Mouse (Mus musculus) forebrain, embryonic 13.5 days (tissue): ENCODE results near the gene Usp32. TPM values are rescaled to one million over a fixed set of nuclear protein-coding genes. Genes with fewer than 3 reads are reported as not detected.

Experiments used
- ATAC-seq: fragments of 200-750 bp; cut with Nextera tagmentation; 2 replicates; pipeline ENCODE4 v1.8.0; 2017
- H3K27ac ChIP-seq: fragments of 300-500 bp; sonication (generic); 2 replicates; pipeline ENCODE4 v1.5.1; 2015; ENCODE audit warnings: inconsistent platforms, mild to moderate bottlenecking, moderate library complexity
- H3K27me3 ChIP-seq: fragments of 300-500 bp; sonication (generic); 2 replicates; pipeline ENCODE4 v1.6.1; 2015; ENCODE audit warnings: mild to moderate bottlenecking, inconsistent platforms
- H3K36me3 ChIP-seq: fragments of 300-500 bp; sonication (generic); 2 replicates; pipeline ENCODE4 v1.6.1; 2015; ENCODE audit warnings: mild to moderate bottlenecking, inconsistent platforms; ENCODE audit not compliant: poor library complexity, severe bottlenecking
- H3K4me1 ChIP-seq: fragments of 300-500 bp; sonication (generic); 2 replicates; pipeline ENCODE4 v1.6.1; 2015; ENCODE audit warnings: inconsistent platforms
- H3K4me2 ChIP-seq: fragments of 300-500 bp; sonication (generic); 2 replicates; pipeline ENCODE4 v1.6.1; 2015; ENCODE audit warnings: inconsistent platforms, mild to moderate bottlenecking, moderate library complexity
- H3K4me3 ChIP-seq: fragments of 300-500 bp; sonication (generic); 2 replicates; pipeline ENCODE4 v1.5.1; 2015; ENCODE audit warnings: mild to moderate bottlenecking, inconsistent platforms
- H3K9ac ChIP-seq: fragments of 300-500 bp; sonication (generic); 2 replicates; pipeline ENCODE4 v1.6.1; 2015; ENCODE audit warnings: mild to moderate bottlenecking, inconsistent platforms
- H3K9me3 ChIP-seq: fragments of 300-500 bp; sonication (generic); replicated peaks from 2 replicates; pipeline ENCODE4 v1.6.1; 2016; ENCODE audit warnings: inconsistent platforms
- WGBS: fragments of 180-500 bp; shearing (Covaris S2); methylation state at CpG from one replicate; pipeline ENCODE4 v1.1.7; 2015; 5-methylcytosine and 5-hydroxymethylcytosine counted together
- polyA plus RNA-seq: library from polyadenylated mRNA; unstranded; fragments of >200 nt; fragmentation: Nextera tagmentation; extraction: Ambion mirVana; gene quantifications from 2 replicates; pipeline ENCODE4 v1.2.1, GENCODE M21; 2015

Gene Usp32
- polyA plus RNA-seq, 1 experiment from 2014 or later = 7.8 TPM

GRCm38 (mm10) chr11:84957591-84958270, 182.2 kb downstream of the Usp32 start, which contains the start of gene Car4:
TSS of gene Car4 (plus strand) at chr11:84957786.
- WGBS = under 1% methylated on average over 49 of the region's 49 CpGs
- Histone ChIP-seq H3K36me3 (no peaks in the 10 kb centered on the region), H3K4me1 (peaks cover 16% of the 10 kb centered on the region), H3K27ac (no peak within 1 kb of the TSS), H3K4me2 (peak within 1 kb of the TSS; percentile 59), H3K9me3 (no peaks in the 10 kb centered on the region), H3K27me3 (peaks cover 52% of the 10 kb centered on the region), H3K9ac (peak within 1 kb of the TSS; percentile 50), H3K4me3 (peak within 1 kb of the TSS; percentile 35)
- ATAC-seq = no peak

GRCm38 (mm10) chr11:84957171-84957570, 182.8 kb downstream of the Usp32 start:
- 9% methylated on average over 15 of the region's 15 CpGs for WGBS
- Histone ChIP-seq H3K4me1 (peaks cover 16% of the 10 kb centered on the region), H3K9me3 (no peaks in the 10 kb centered on the region), H3K9ac (no peak overlapping the region), H3K27me3 (peaks cover 52% of the 10 kb centered on the region), H3K27ac (no peak overlapping the region), H3K4me2 (peak overlapping the region; percentile 59), H3K36me3 (no peaks in the 10 kb centered on the region), H3K4me3 (peak overlapping the region; percentile 35)
- ATAC-seq = no peak

GRCm38 (mm10) chr11:84956400-84956799, 183.6 kb downstream of the Usp32 start:
- peaks cover 52% of the 10 kb centered on the region for H3K27me3 ChIP-seq
- H3K4me2 ChIP-seq = no peak overlapping the region
- H3K9ac ChIP-seq = no peak overlapping the region
- H3K9me3 ChIP-seq = no peaks in the 10 kb centered on the region
- 37% methylated on average over 5 of the region's 5 CpGs for WGBS
- H3K27ac ChIP-seq = no peak overlapping the region
- H3K4me1 ChIP-seq = peaks cover 16% of the 10 kb centered on the region
- no peaks in the 10 kb centered on the region for H3K36me3 ChIP-seq
- no peak overlapping the region for H3K4me3 ChIP-seq
- ATAC-seq = no peak

- H3K9ac ChIP-seq = no peak overlapping the region
- no peaks in the 10 kb centered on the region for H3K9me3 ChIP-seq
- no peak overlapping the region for H3K4me3 ChIP-seq
- H3K27ac ChIP-seq = no peak overlapping the region
- peaks cover 18% of the 10 kb centered on the region for H3K4me1 ChIP-seq
- ATAC-seq = no peak
- no peaks in the 10 kb centered on the region for H3K36me3 ChIP-seq
- H3K4me2 ChIP-seq = no peak overlapping the region
- 53% methylated on average over 2 of the region's 2 CpGs for WGBS
- peaks cover 22% of the 10 kb centered on the region for H3K27me3 ChIP-seq
These were observed 187.3 kb downstream of the Usp32 start for GRCm38 (mm10) chr11:84952611-84953010.

GRCm38 (mm10) chr11:84948526-84948925, 191.4 kb downstream of the Usp32 start:
- no peak for ATAC-seq
- H3K4me2 ChIP-seq = no peak overlapping the region
- no peak overlapping the region for H3K9ac ChIP-seq
- no peak overlapping the region for H3K4me3 ChIP-seq
- H3K27ac ChIP-seq = no peak overlapping the region
- peaks cover 37% of the 10 kb centered on the region for H3K4me1 ChIP-seq
- no peaks in the 10 kb centered on the region for H3K36me3 ChIP-seq
- 25% methylated on average over 3 of the region's 3 CpGs for WGBS
- H3K9me3 ChIP-seq = no peaks in the 10 kb centered on the region
- H3K27me3 ChIP-seq = no peaks in the 10 kb centered on the region

- H3K4me3 ChIP-seq = no peak overlapping the region
- WGBS = 33% methylated on average over 3 of the region's 3 CpGs
- H3K4me2 ChIP-seq = no peak overlapping the region
- no peak overlapping the region for H3K9ac ChIP-seq
- H3K9me3 ChIP-seq = no peaks in the 10 kb centered on the region
- no peak overlapping the region for H3K27ac ChIP-seq
- H3K27me3 ChIP-seq = no peaks in the 10 kb centered on the region
- peaks cover 41% of the 10 kb centered on the region for H3K4me1 ChIP-seq
- no peaks in the 10 kb centered on the region for H3K36me3 ChIP-seq
- 0 out of 2 replicates have a peak, but pooled peaks have one; percentile 48 for ATAC-seq
These were observed 191.8 kb downstream of the Usp32 start for GRCm38 (mm10) chr11:84948114-84948513.

GRCm38 (mm10) chr11:84947206-84947605, 192.8 kb downstream of the Usp32 start:
- no peaks in the 10 kb centered on the region for H3K36me3 ChIP-seq
- no peaks in the 10 kb centered on the region for H3K27me3 ChIP-seq
- no peak overlapping the region for H3K4me3 ChIP-seq
- WGBS = 47% methylated on average over 6 of the region's 6 CpGs
- no peak overlapping the region for H3K4me2 ChIP-seq
- no peaks in the 10 kb centered on the region for H3K9me3 ChIP-seq
- no peak overlapping the region for H3K27ac ChIP-seq
- H3K4me1 ChIP-seq = peaks cover 41% of the 10 kb centered on the region
- ATAC-seq = no peak
- H3K9ac ChIP-seq = no peak overlapping the region

- no peaks in the 10 kb centered on the region for H3K9me3 ChIP-seq
- H3K4me2 ChIP-seq = no peak overlapping the region
- no peaks in the 10 kb centered on the region for H3K27me3 ChIP-seq
- no peak overlapping the region for H3K9ac ChIP-seq
- WGBS = 67% methylated on average over 3 of the region's 3 CpGs
- H3K27ac ChIP-seq = no peak overlapping the region
- ATAC-seq = no peak
- H3K4me3 ChIP-seq = no peak overlapping the region
- no peaks in the 10 kb centered on the region for H3K36me3 ChIP-seq
- H3K4me1 ChIP-seq = peaks cover 41% of the 10 kb centered on the region
These were observed 194.1 kb downstream of the Usp32 start for GRCm38 (mm10) chr11:84945841-84946240.

- 3% methylated on average over 12 of the region's 12 CpGs for WGBS
- H3K9me3 ChIP-seq = no peaks in the 10 kb centered on the region
- H3K4me2 ChIP-seq = peak overlapping the region; percentile 33
- no peak overlapping the region for H3K9ac ChIP-seq
- ATAC-seq = no peak
- no peaks in the 10 kb centered on the region for H3K27me3 ChIP-seq
- H3K4me3 ChIP-seq = no peak overlapping the region
- no peaks in the 10 kb centered on the region for H3K36me3 ChIP-seq
- H3K4me1 ChIP-seq = peaks cover 48% of the 10 kb centered on the region
- no peak overlapping the region for H3K27ac ChIP-seq
These were observed 195.1 kb downstream of the Usp32 start for GRCm38 (mm10) chr11:84944639-84945435.

GRCm38 (mm10) chr11:84943948-84944347, 196.0 kb downstream of the Usp32 start:
- Histone ChIP-seq H3K4me1 (peaks cover 51% of the 10 kb centered on the region), H3K27me3 (no peaks in the 10 kb centered on the region), H3K9me3 (no peaks in the 10 kb centered on the region), H3K36me3 (no peaks in the 10 kb centered on the region), H3K4me2 (peak overlapping the region; percentile 46), H3K27ac (no peak overlapping the region), H3K9ac (no peak overlapping the region), H3K4me3 (no peak overlapping the region)
- 1% methylated on average over 15 of the region's 15 CpGs for WGBS
- ATAC-seq = no peak

GRCm38 (mm10) chr11:84940140-84940539, 199.8 kb downstream of the Usp32 start:
- no peak overlapping the region for H3K4me3 ChIP-seq
- peak overlapping the region; percentile 67 for H3K27ac ChIP-seq
- H3K4me2 ChIP-seq = no peak overlapping the region
- H3K27me3 ChIP-seq = no peaks in the 10 kb centered on the region
- H3K9ac ChIP-seq = no peak overlapping the region
- H3K9me3 ChIP-seq = no peaks in the 10 kb centered on the region
- no peaks in the 10 kb centered on the region for H3K36me3 ChIP-seq
- 71% methylated on average over 10 of the region's 10 CpGs for WGBS
- peaks cover 31% of the 10 kb centered on the region for H3K4me1 ChIP-seq
- ATAC-seq = no peak

- peak; percentile 77; the same call in 1 of the 2 replicates for ATAC-seq
- H3K9me3 ChIP-seq = no peaks in the 10 kb centered on the region
- peaks cover 26% of the 10 kb centered on the region for H3K4me1 ChIP-seq
- no peaks in the 10 kb centered on the region for H3K27me3 ChIP-seq
- H3K27ac ChIP-seq = peak overlapping the region; percentile 69
- no peak overlapping the region for H3K9ac ChIP-seq
- WGBS = 65% methylated on average over 8 of the region's 8 CpGs
- no peak overlapping the region for H3K4me3 ChIP-seq
- no peak overlapping the region for H3K4me2 ChIP-seq
- no peaks in the 10 kb centered on the region for H3K36me3 ChIP-seq
These were observed 200.4 kb downstream of the Usp32 start for GRCm38 (mm10) chr11:84939508-84940053.
